Mouse (Mus musculus): ENCODE measurements around the gene Relch.
"Not testable (repeated sequence)": the region's sequence is repeated elsewhere in the genome, so short reads cannot be mapped to it uniquely, and the experiment has no call there.

Relch gene

DNA sequence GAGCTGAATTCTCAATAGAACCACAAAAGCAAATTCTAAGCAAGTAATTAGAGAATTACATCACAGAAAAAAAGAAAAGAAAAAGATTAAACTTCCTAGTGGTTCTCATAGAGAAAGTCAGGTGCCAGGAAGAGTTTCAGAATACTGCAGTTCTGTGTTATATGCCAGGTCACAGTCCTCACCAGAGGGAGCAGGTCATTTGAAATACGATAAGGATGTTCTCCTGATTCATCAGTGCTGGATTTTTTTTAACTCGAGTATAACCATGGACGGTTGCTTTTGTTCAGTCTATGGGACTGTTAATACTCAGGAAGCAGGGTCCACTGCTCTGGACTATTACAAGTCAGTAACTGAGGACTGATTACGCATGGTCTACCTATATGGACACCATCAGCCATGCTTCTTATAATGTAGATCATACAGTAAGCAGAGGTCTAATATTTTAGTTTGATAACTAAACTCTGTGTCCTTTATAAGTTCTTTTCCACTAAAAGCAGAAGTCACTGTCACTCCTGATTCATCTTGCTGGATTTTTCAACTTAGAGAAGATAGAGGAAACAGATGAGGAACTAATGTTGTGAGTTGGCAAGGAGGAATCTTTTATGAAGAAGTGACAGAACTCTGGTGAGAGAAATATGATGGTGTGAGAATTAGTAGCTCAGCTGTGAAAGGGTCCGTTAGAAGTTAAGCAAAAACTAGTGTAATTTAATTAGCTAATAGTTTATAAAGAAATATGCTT is 83.4 kb downstream of the Relch start:
- no peak for DNase-seq

DNA sequence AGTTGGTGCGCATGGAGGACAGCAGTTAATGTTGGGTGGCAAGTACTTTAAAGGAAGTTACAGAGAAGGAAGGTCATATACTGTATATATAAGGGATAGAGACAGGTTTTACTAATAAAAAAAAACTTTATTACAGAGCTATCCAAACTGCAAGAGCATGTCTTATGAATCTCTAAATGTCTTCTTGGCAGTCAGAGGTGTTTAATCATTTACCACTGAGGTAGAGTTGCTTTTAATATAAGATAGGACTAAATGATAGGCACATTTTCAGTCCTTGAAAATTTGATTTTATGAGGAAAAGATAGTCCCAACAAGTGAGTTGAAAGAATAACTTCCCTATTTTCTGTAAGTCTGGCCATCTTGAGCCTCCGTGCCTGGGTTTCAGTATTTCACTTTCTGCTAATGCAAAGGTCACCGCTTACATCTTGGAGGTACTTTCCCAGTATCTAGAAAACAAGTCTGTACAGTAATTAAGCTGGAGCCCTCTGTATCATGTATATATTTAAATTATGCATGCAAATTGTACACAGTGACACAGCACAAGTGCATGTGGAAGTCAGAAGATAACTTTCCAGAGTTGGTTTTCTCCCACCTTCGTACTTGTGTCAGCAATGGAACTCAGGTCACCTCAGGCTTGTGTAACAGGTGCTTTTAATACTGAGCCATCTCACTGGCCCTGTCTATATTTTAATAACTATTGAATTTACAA is 84.6 kb downstream of the Relch start:
- DNase-seq: no peak

DNA sequence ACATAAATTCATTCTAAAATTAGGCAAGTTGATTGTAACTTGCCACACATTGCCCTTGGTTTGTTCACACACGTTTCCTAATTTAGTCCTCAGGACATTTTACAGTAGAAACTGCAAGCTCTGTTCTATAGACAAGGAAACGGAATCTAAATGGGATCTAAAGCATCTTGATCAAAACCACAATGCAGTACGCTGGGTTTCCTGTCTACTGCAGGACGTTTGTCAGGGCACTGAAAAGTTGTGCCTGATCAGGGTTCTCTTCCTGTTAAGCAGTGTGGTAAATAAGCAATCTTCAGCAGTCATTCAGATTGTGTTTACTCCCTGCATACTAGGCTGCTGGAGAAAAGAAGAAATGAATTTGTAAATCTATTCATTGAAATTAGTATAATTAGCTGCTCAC is 88.5 kb downstream of the Relch start:
- DNase-seq: no peak

DNA sequence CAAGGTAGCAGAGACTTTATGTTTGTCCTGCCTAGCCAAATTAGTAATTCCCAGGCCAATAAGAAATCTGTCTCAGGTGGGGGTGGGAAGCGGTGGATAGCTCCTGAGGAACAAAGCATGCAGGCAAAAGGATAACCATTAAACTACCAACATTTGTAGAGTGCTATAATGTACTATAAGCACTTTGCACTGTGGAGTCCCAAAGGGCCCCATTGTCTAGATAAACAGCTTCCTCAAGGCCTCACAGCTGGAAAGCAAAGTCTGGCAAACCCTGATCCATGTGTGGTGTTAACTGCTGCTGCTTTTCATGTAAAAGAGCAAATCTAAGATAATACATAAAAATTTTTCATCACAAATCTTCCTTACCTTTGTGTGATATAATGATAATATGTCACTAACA is 89.3 kb downstream of the Relch start:
- DNase-seq: no peak

GRCm38 (mm10) chr1:105758798-105759197 is 95.1 kb downstream of the Relch start:
- DNase-seq: no peak

- no peak for DNase-seq
Measured at GRCm38 (mm10) chr1:105759422-105760165, 95.9 kb downstream of the Relch start.

DNA sequence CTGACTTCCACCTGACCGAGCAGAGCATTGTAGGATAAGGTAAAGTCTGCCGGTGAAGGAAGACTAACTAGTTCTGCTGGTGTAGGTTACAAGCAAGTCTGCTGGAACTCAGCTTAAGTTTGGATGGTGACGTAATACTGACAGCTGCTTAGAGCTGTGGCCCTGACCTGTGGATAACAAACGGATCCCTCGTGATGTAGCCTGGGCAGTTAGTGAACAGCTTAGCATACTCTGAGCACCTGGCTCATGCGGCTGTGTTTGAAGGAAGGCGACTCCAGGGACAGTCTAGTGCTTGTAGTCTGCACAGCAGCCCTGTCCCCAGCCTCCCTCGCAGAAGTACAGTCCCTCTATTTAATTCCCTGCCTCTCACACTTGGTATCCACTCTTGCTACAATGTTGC is 101.9 kb downstream of the Relch start:
- no peak for DNase-seq

DNA sequence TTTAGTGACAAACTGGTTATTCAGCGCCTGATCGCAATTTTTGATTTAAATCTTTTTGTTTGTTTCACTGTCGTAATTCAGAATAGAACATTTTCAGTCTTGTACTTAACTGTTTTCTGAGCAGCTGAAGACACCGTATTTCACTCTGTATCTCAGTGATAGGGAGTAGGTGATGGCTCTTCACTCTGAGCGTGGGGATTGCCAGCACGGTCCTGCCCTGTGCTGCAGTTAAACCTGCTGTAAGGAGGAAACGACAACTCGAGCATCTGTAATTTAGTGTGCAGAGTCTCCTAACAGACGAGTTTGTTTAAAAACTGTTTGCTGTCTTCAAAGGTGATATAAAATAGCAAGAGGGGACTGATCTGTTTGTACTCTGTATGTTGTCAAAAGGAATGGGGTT is 102.4 kb downstream of the Relch start:
- DNase-seq: not testable (repeated sequence)

- DNase-seq: no peak
Measured at GRCm38 (mm10) chr1:105768397-105768796, 104.7 kb downstream of the Relch start.

DNA sequence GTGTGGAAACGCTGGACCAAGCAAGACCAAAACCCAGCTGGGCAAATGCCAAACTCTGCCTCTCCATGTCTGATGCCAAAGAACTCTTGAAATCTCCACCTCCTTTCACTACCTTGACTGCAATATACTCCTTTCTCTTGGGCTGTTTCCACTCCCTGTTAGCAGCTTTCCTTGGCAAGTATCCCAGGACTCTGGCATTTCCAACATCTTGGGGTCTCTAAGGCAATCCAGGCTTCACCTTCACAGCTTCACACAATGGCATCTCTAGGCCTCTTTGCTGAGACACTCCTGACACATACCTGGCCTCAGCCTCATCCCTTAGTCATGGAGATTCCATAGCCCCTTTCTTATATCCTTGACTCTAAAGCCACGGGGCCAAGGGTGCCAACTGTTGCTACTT is 107.0 kb downstream of the Relch start:
- DNase-seq: no peak

DNA sequence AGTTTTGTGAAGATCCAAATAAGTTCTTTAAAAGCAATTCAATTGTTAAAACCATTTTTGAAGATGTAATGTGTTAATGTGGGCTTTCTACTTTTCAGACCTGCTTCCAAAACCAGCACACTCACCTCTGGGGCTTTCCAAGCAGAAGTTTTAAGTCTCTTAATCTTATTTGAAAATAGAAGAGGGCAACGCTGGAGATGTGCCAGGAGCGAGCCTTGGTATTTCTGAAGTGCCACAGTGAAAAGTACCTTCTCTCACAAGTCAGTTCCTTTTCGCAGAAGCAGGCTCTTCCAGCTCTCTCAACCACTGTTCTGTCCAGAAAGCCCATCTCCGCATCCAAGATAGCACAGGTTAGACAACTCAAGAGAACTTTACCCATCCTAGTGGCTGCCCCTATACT is 112.8 kb downstream of the Relch start:
- DNase-seq: no peak

DNA sequence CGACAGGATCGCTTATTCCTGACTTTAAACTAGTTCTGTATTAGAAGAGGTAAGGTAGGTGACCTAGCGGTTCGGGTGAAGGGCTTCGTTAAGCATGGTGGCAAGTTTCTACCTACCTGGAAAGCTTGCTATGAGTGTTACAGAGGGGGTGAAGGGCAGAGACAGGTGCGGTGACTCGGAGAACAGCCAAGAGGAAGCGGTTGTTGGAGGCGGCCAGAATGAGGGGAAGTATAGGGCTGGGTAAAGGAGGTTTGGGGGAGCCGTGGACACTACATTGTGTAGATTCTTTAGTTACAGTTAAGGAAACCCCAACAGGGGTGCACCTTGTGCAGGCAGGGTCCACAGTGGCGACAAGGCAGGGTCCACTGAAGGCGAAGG is 116.4 kb downstream of the Relch start:
- no peak for DNase-seq

- peak; percentile 40 for DNase-seq
Measured at GRCm38 (mm10) chr1:105780457-105781364, 117.0 kb downstream of the Relch start, which contains the start of gene Tnfrsf11a. Gene Tnfrsf11a, plus strand, starts transcription at chr1:105780718.

GRCm38 (mm10) chr1:105781391-105782146 is 117.9 kb downstream of the Relch start:
- DNase-seq: no peak

GRCm38 (mm10) chr1:105784257-105785016 is 120.8 kb downstream of the Relch start:
- no peak for DNase-seq

DNA sequence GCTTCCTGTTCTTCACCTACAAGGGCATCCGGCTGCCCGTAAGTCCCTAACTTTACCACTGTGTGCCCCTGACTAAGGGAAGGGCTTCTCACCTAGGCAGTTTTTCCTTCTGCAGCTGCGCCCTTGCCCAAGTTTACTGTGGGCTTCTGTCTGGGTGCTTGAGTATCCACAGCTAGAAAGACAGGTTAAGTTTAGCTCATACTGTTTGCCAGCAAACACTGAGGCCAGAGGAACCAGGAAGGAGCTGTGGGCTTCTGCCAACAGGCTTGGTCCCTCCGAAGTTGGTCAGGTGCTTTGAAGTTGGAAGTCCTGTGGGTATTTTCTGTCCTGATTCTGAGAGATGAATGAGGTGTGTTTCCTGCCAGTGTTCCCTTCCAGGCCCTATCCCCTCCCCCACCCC is 121.5 kb downstream of the Relch start:
- DNase-seq: no peak

DNA sequence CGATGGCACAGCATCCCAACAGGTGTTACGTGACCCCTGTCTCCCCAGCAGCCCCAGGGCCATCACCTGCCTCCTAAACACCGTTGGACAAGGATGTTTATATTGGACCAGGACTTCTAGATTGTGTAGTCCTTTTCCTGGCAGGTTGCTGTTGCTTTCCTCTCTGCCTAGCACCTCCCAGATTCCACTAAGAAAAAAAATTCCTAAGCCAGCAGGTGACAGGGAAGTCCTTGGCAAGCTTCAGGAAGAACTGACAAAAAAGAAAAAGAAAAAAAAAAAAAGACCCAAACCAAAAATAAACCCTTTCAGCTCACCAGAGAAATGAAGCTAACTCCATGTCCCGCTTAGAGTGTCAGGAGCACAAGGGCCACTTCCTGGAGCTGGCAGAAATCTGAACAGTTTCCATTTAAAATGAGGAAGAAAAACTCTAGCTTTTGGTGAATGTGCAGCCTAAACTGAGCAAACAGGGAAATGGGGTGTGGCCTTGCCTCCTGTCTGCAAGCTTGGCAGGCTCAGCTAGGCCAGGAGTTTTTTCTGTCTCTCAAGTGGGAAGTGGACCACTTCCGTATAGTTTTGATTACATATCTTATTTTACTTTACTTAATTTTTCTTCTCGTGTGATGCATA is 123.2 kb downstream of the Relch start:
- DNase-seq: peak; percentile 56

- DNase-seq: no peak
Measured at GRCm38 (mm10) chr1:105790103-105790502, 126.4 kb downstream of the Relch start.

DNA sequence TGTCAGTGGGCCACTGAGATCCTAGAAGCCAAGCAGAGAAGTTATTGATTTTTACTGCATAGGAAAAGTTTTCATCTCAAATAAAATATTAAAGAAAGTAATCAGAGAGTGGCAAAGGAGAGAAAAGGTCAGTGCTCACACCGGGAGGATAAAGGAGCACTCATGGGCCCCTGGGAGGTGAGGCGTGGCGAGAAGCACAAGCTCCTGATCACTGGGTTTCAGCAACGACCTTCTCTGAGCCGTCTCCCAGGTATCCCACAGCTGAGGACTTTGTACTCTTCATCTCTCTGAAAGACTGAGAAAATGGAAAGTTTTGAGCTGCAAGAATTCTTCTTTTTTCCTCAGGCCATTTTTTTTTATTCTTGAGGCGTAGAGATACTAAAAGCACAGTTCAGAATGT is 131.0 kb downstream of the Relch start:
- no peak for DNase-seq

- no peak for DNase-seq
Measured at GRCm38 (mm10) chr1:105795705-105796104, 132.0 kb downstream of the Relch start.

- no peak for DNase-seq
Measured at GRCm38 (mm10) chr1:105800570-105800969, 136.9 kb downstream of the Relch start.

Data from layer of hippocampus, adult 9-11 months (tissue).